Mouse (Mus musculus) liver, embryonic 12.5 days (tissue): Measurements from ENCODE around the gene Ino80d. TPM values are rescaled to one million over a fixed set of nuclear protein-coding genes. Genes with fewer than 3 reads are reported as not detected.

Source experiments
- ATAC-seq: fragments of 200-750 bp; cut with Nextera tagmentation; 2 replicates; pipeline ENCODE4 v1.8.0; 2017; ENCODE audit warnings: moderate number of reproducible peaks, mild to moderate bottlenecking, moderate library complexity
- H3K27ac ChIP-seq: fragments of 300-500 bp; sonication (generic); 2 replicates; pipeline ENCODE4 v1.5.1; 2016; ENCODE audit warnings: mild to moderate bottlenecking
- H3K27me3 ChIP-seq: fragments of 300-500 bp; sonication (generic); replicated peaks from 2 replicates; pipeline ENCODE4 v1.6.1; 2016; ENCODE audit warnings: mild to moderate bottlenecking, moderate library complexity
- H3K36me3 ChIP-seq: fragments of 300-500 bp; sonication (generic); 2 replicates; pipeline ENCODE4 v1.6.1; 2016; ENCODE audit warnings: mild to moderate bottlenecking, moderate library complexity
- H3K4me1 ChIP-seq: fragments of 300-500 bp; sonication (generic); 2 replicates; pipeline ENCODE4 v1.6.1; 2016
- H3K4me2 ChIP-seq: fragments of 300-500 bp; sonication (generic); 2 replicates; pipeline ENCODE4 v1.6.1; 2016; ENCODE audit warnings: mild to moderate bottlenecking, moderate library complexity
- H3K4me3 ChIP-seq: fragments of 300-500 bp; sonication (generic); 2 replicates; pipeline ENCODE4 v1.5.1; 2016; ENCODE audit warnings: mild to moderate bottlenecking, moderate library complexity
- H3K9ac ChIP-seq: fragments of 300-500 bp; sonication (generic); 2 replicates; pipeline ENCODE4 v1.6.1; 2016; ENCODE audit warnings: mild to moderate bottlenecking, moderate library complexity
- H3K9me3 ChIP-seq: fragments of 300-500 bp; sonication (generic); replicated peaks from 2 replicates; pipeline ENCODE4 v1.6.1; 2016; ENCODE audit warnings: mild to moderate bottlenecking, moderate library complexity
- WGBS: fragments of 180-500 bp; shearing (Covaris S2); methylation state at CpG from one replicate; pipeline ENCODE4 v1.1.7; 2016; ENCODE audit not compliant: insufficient replicate concordance; 5-methylcytosine and 5-hydroxymethylcytosine counted together
- polyA plus RNA-seq: library from polyadenylated mRNA; unstranded; fragments of >200 nt; fragmentation: Nextera tagmentation; extraction: Ambion mirVana; gene quantifications from 2 replicates; pipeline ENCODE4 v1.2.1, GENCODE M21; 2016

The Ino80d gene
- polyA plus RNA-seq, 1 experiment from 2014 or later, result 7.2 TPM

GRCm38 (mm10) chr1:63098831-63099230 lies 15.6 kb downstream of the Ino80d start:
- no peaks in the 10 kb centered on the region for H3K4me1 ChIP-seq
- WGBS, result 77% methylated on average over 4 of the region's 4 CpGs
- no peak overlapping the region for H3K27ac ChIP-seq
- no peaks in the 10 kb centered on the region for H3K9me3 ChIP-seq
- H3K36me3 ChIP-seq, result peaks cover 92% of the 10 kb centered on the region
- no peak overlapping the region for H3K9ac ChIP-seq
- H3K4me2 ChIP-seq, result no peak overlapping the region
- ATAC-seq, result no peak
- no peaks in the 10 kb centered on the region for H3K27me3 ChIP-seq
- H3K4me3 ChIP-seq, result no peak overlapping the region

- no peak overlapping the region for H3K4me2 ChIP-seq
- H3K9ac ChIP-seq, result no peak overlapping the region
- no peaks in the 10 kb centered on the region for H3K27me3 ChIP-seq
- no peaks in the 10 kb centered on the region for H3K9me3 ChIP-seq
- ATAC-seq, result no peak
- peaks cover 93% of the 10 kb centered on the region for H3K36me3 ChIP-seq
- H3K4me3 ChIP-seq, result no peak overlapping the region
- 81% methylated on average over 5 of the region's 5 CpGs for WGBS
- no peak overlapping the region for H3K27ac ChIP-seq
- no peaks in the 10 kb centered on the region for H3K4me1 ChIP-seq
Measured at GRCm38 (mm10) chr1:63096071-63096470, 18.4 kb downstream of the Ino80d start.

- H3K4me1 ChIP-seq, result no peaks in the 10 kb centered on the region
- no peaks in the 10 kb centered on the region for H3K27me3 ChIP-seq
- H3K36me3 ChIP-seq, result peaks cover 94% of the 10 kb centered on the region
- ATAC-seq, result no peak
- H3K4me3 ChIP-seq, result no peak overlapping the region
- H3K9me3 ChIP-seq, result no peaks in the 10 kb centered on the region
- 90% methylated on average over 5 of the region's 5 CpGs for WGBS
- no peak overlapping the region for H3K4me2 ChIP-seq
- no peak overlapping the region for H3K27ac ChIP-seq
- H3K9ac ChIP-seq, result no peak overlapping the region
Measured at GRCm38 (mm10) chr1:63089795-63090194, 24.7 kb downstream of the Ino80d start.

- Histone ChIP-seq H3K9ac (no peak overlapping the region), H3K27me3 (no peaks in the 10 kb centered on the region), H3K27ac (no peak overlapping the region), H3K4me1 (no peaks in the 10 kb centered on the region), H3K9me3 (no peaks in the 10 kb centered on the region), H3K4me2 (no peak overlapping the region), H3K36me3 (peaks cover 92% of the 10 kb centered on the region), H3K4me3 (no peak overlapping the region)
- 91% methylated on average over 1 of the region's 1 CpGs for WGBS
- no peak for ATAC-seq
Measured at GRCm38 (mm10) chr1:63088614-63089013, 25.9 kb downstream of the Ino80d start.

- H3K27me3 ChIP-seq, result no peaks in the 10 kb centered on the region
- no peak overlapping the region for H3K9ac ChIP-seq
- WGBS, result 78% methylated on average over 5 of the region's 5 CpGs
- no peaks in the 10 kb centered on the region for H3K9me3 ChIP-seq
- no peak overlapping the region for H3K27ac ChIP-seq
- no peak overlapping the region for H3K4me3 ChIP-seq
- no peak for ATAC-seq
- H3K4me2 ChIP-seq, result no peak overlapping the region
- H3K36me3 ChIP-seq, result peaks cover 82% of the 10 kb centered on the region
- no peaks in the 10 kb centered on the region for H3K4me1 ChIP-seq
Measured at GRCm38 (mm10) chr1:63080277-63080676, 34.2 kb downstream of the Ino80d start.

- H3K9me3 ChIP-seq, result no peaks in the 10 kb centered on the region
- H3K27ac ChIP-seq, result no peak overlapping the region
- H3K4me1 ChIP-seq, result no peaks in the 10 kb centered on the region
- no peak overlapping the region for H3K4me2 ChIP-seq
- 84% methylated on average over 2 of the region's 2 CpGs for WGBS
- no peaks in the 10 kb centered on the region for H3K27me3 ChIP-seq
- no peak overlapping the region for H3K4me3 ChIP-seq
- no peak for ATAC-seq
- peaks cover 94% of the 10 kb centered on the region for H3K36me3 ChIP-seq
- H3K9ac ChIP-seq, result no peak overlapping the region
Measured at GRCm38 (mm10) chr1:63076383-63076782, 38.1 kb downstream of the Ino80d start.

- no peak overlapping the region for H3K9ac ChIP-seq
- no peak for ATAC-seq
- peaks cover 98% of the 10 kb centered on the region for H3K36me3 ChIP-seq
- H3K4me2 ChIP-seq, result no peak overlapping the region
- H3K9me3 ChIP-seq, result no peaks in the 10 kb centered on the region
- H3K4me1 ChIP-seq, result no peaks in the 10 kb centered on the region
- H3K27ac ChIP-seq, result no peak overlapping the region
- no peak overlapping the region for H3K4me3 ChIP-seq
- 78% methylated on average over 1 of the region's 1 CpGs for WGBS
- H3K27me3 ChIP-seq, result no peaks in the 10 kb centered on the region
Measured at GRCm38 (mm10) chr1:63071379-63071778, 43.1 kb downstream of the Ino80d start.

- ATAC-seq, result peak; percentile 85
- Histone ChIP-seq H3K27ac (peak overlapping the region; percentile 41; the same call in 1 of the 2 replicates), H3K4me2 (no peak overlapping the region), H3K27me3 (no peaks in the 10 kb centered on the region), H3K9me3 (no peaks in the 10 kb centered on the region), H3K4me3 (no peak overlapping the region), H3K36me3 (peaks cover 80% of the 10 kb centered on the region), H3K9ac (no peak overlapping the region), H3K4me1 (peaks cover 21% of the 10 kb centered on the region)
- 52% methylated on average over 12 of the region's 12 CpGs for whole genome bisulfite sequencing
Measured at GRCm38 (mm10) chr1:63058361-63058760, 56.1 kb downstream of the Ino80d start.

GRCm38 (mm10) chr1:63057849-63058248 lies 56.6 kb downstream of the Ino80d start:
- H3K4me1 ChIP-seq, result peaks cover 24% of the 10 kb centered on the region
- H3K27me3 ChIP-seq, result no peaks in the 10 kb centered on the region
- no peak overlapping the region for H3K4me2 ChIP-seq
- H3K9ac ChIP-seq, result no peak overlapping the region
- no peak overlapping the region for H3K4me3 ChIP-seq
- peaks cover 80% of the 10 kb centered on the region for H3K36me3 ChIP-seq
- 88% methylated on average over 11 of the region's 11 CpGs for WGBS
- no peak for ATAC-seq
- H3K9me3 ChIP-seq, result no peaks in the 10 kb centered on the region
- H3K27ac ChIP-seq, result no peak overlapping the region

GRCm38 (mm10) chr1:63057318-63057717 lies 57.1 kb downstream of the Ino80d start:
- Histone ChIP-seq H3K9ac (no peak overlapping the region), H3K36me3 (peaks cover 81% of the 10 kb centered on the region), H3K4me2 (no peak overlapping the region), H3K4me3 (no peak overlapping the region), H3K27ac (no peak overlapping the region), H3K9me3 (no peaks in the 10 kb centered on the region), H3K4me1 (peaks cover 24% of the 10 kb centered on the region), H3K27me3 (no peaks in the 10 kb centered on the region)
- WGBS, result 82% methylated on average over 3 of the region's 3 CpGs
- no peak for ATAC-seq

GRCm38 (mm10) chr1:63055386-63055785 lies 59.1 kb downstream of the Ino80d start:
- H3K27ac ChIP-seq, result no peak overlapping the region
- ATAC-seq, result no peak
- H3K9ac ChIP-seq, result no peak overlapping the region
- peaks cover 71% of the 10 kb centered on the region for H3K36me3 ChIP-seq
- no peaks in the 10 kb centered on the region for H3K27me3 ChIP-seq
- H3K4me1 ChIP-seq, result peaks cover 24% of the 10 kb centered on the region
- H3K4me3 ChIP-seq, result no peak overlapping the region
- H3K9me3 ChIP-seq, result no peaks in the 10 kb centered on the region
- H3K4me2 ChIP-seq, result no peak overlapping the region
- 80% methylated on average over 3 of the region's 3 CpGs for WGBS

- H3K27me3 ChIP-seq, result no peaks in the 10 kb centered on the region
Measured at GRCm38 (mm10) chr1:63050866-63051265, 63.6 kb downstream of the Ino80d start.

GRCm38 (mm10) chr1:63049977-63050376 lies 64.5 kb downstream of the Ino80d start:
- H3K36me3 ChIP-seq, result peaks cover 42% of the 10 kb centered on the region
- no peaks in the 10 kb centered on the region for H3K9me3 ChIP-seq
- no peak for ATAC-seq
- no peak overlapping the region for H3K4me3 ChIP-seq
- no peak overlapping the region for H3K9ac ChIP-seq
- 0 out of 2 replicates have a peak, but pooled peaks cover 4% of the 10 kb centered on the region for H3K4me1 ChIP-seq
- 68% methylated on average over 3 of the region's 3 CpGs for WGBS
- no peak overlapping the region for H3K27ac ChIP-seq
- no peak overlapping the region for H3K4me2 ChIP-seq
- H3K27me3 ChIP-seq, result no peaks in the 10 kb centered on the region

More at GRCm38 (mm10) chr1:63050866-63051265, 63.6 kb downstream of the Ino80d start:
- WGBS, result 84% methylated on average over 8 of the region's 8 CpGs
- Histone ChIP-seq H3K4me1 (0 out of 2 replicates have a peak, but pooled peaks cover 10% of the 10 kb centered on the region), H3K36me3 (peaks cover 51% of the 10 kb centered on the region), H3K4me2 (no peak overlapping the region), H3K9ac (no peak overlapping the region), H3K27ac (no peak overlapping the region), H3K4me3 (no peak overlapping the region), H3K9me3 (no peaks in the 10 kb centered on the region)
- no peak for ATAC-seq
